Mouse (Mus musculus): ENCODE data around the gene Olfr63. TPM values are rescaled to one million over a fixed set of nuclear protein-coding genes. Genes with fewer than 3 reads are reported as not detected.
"Not testable (repeated sequence)": the region's sequence is repeated elsewhere in the genome, so short reads cannot be mapped to it uniquely, and the experiment has no call there.

Olfr63 gene
- 0.03 TPM in 1 of 2 replicates, not detected in the other for polyA plus RNA-seq (2014; fragmentation: Nextera tagmentation; extraction: Ambion mirVana)

GRCm38 (mm10) chr17:33264376-33264775 lies at the start of gene Olfr63:
Gene Olfr63 (plus strand): TSS chr17:33264676.
- no peak within 1 kb of the TSS for H3K4me3 ChIP-seq (ENCODE audit: low read depth, low read length)
- H3K9me3 ChIP-seq (replicated peaks; ENCODE audit: control insufficient read depth, low read length): no peaks in the 10 kb centered on the region
- WGBS: 77% methylated on average over 1 of the region's 1 CpGs
- no peak within 1 kb of the TSS for H3K4me2 ChIP-seq (ENCODE audit: low read depth, low read length)
- no peak within 1 kb of the TSS for H3K27ac ChIP-seq (replicated peaks; ENCODE audit: low read depth, low read length)
- no peaks in the 10 kb centered on the region for H3K27me3 ChIP-seq (ENCODE audit: control insufficient read depth, insufficient read depth, low read length)
- ATAC-seq (replicated peaks; ENCODE audit: insufficient number of reproducible peaks, low FRiP score, low TSS enrichment, low read depth): no peak
- DNase-seq (ENCODE audit: low spot score): no peak
- H3K36me3 ChIP-seq (replicated peaks; ENCODE audit: control insufficient read depth, insufficient read depth, low read depth, low read length): no peaks in the 10 kb centered on the region
- no peaks in the 10 kb centered on the region for H3K4me1 ChIP-seq (ENCODE audit: control insufficient read depth, insufficient read depth, low read length)
- H3K9ac ChIP-seq (replicated peaks; ENCODE audit: low read length): no peak within 1 kb of the TSS

GRCm38 (mm10) chr17:33221590-33221989 lies 42.9 kb upstream of the Olfr63 start, which contains the start of gene Olfr1564:
Gene Olfr1564 (minus strand): TSS chr17:33221690.
- no peak within 1 kb of the TSS for H3K27ac ChIP-seq (replicated peaks; ENCODE audit: low read depth, low read length)
- no peak within 1 kb of the TSS for H3K4me2 ChIP-seq (ENCODE audit: low read depth, low read length)
- H3K4me1 ChIP-seq (ENCODE audit: control insufficient read depth, insufficient read depth, low read length): no peaks in the 10 kb centered on the region
- ATAC-seq (replicated peaks; ENCODE audit: insufficient number of reproducible peaks, low FRiP score, low TSS enrichment, low read depth) (no peak), DNase-seq (ENCODE audit: low spot score) (no peak)
- no peak within 1 kb of the TSS for H3K4me3 ChIP-seq (ENCODE audit: low read depth, low read length)
- WGBS: 81% methylated on average over 2 of the region's 2 CpGs
- H3K9ac ChIP-seq (replicated peaks; ENCODE audit: low read length): no peak within 1 kb of the TSS
- H3K36me3 ChIP-seq (replicated peaks; ENCODE audit: control insufficient read depth, insufficient read depth, low read depth, low read length): no peaks in the 10 kb centered on the region
- no peaks in the 10 kb centered on the region for H3K27me3 ChIP-seq (ENCODE audit: control insufficient read depth, insufficient read depth, low read length)
- no peaks in the 10 kb centered on the region for H3K9me3 ChIP-seq (replicated peaks; ENCODE audit: control insufficient read depth, low read length)

GRCm38 (mm10) chr17:33236646-33237045 lies 27.8 kb upstream of the Olfr63 start:
- 87% methylated on average over 1 of the region's 1 CpGs for WGBS
- not testable (repeated sequence) for DNase-seq (ENCODE audit: low spot score); H3K4me2 ChIP-seq (ENCODE audit: low read depth, low read length); H3K4me1 ChIP-seq (ENCODE audit: control insufficient read depth, insufficient read depth, low read length); H3K36me3 ChIP-seq (replicated peaks; ENCODE audit: control insufficient read depth, insufficient read depth, low read depth, low read length); H3K9me3 ChIP-seq (replicated peaks; ENCODE audit: control insufficient read depth, low read length); H3K27me3 ChIP-seq (ENCODE audit: control insufficient read depth, insufficient read depth, low read length); H3K4me3 ChIP-seq (ENCODE audit: low read depth, low read length); H3K9ac ChIP-seq (replicated peaks; ENCODE audit: low read length); ATAC-seq (replicated peaks; ENCODE audit: insufficient number of reproducible peaks, low FRiP score, low TSS enrichment, low read depth); H3K27ac ChIP-seq (replicated peaks; ENCODE audit: low read depth, low read length)

- not testable (repeated sequence) for H3K4me3 ChIP-seq (ENCODE audit: low read depth, low read length); H3K9me3 ChIP-seq (replicated peaks; ENCODE audit: control insufficient read depth, low read length); H3K27me3 ChIP-seq (ENCODE audit: control insufficient read depth, insufficient read depth, low read length); H3K36me3 ChIP-seq (replicated peaks; ENCODE audit: control insufficient read depth, insufficient read depth, low read depth, low read length); H3K27ac ChIP-seq (replicated peaks; ENCODE audit: low read depth, low read length); H3K9ac ChIP-seq (replicated peaks; ENCODE audit: low read length); H3K4me1 ChIP-seq (ENCODE audit: control insufficient read depth, insufficient read depth, low read length); DNase-seq (ENCODE audit: low spot score); H3K4me2 ChIP-seq (ENCODE audit: low read depth, low read length)
- 42% methylated on average over 1 of the region's 34 CpGs for WGBS
- ATAC-seq (replicated peaks; ENCODE audit: insufficient number of reproducible peaks, low FRiP score, low TSS enrichment, low read depth): peak; percentile 97
Measured at GRCm38 (mm10) chr17:33254530-33255318, 9.8 kb upstream of the Olfr63 start, which contains the start of gene Zfp955a. Gene Zfp955a (minus strand): TSS chr17:33255145.

- no CpG with 5 or more reads among the region's 2 CpGs for WGBS
- H3K27ac ChIP-seq (replicated peaks; ENCODE audit: low read depth, low read length); H3K4me1 ChIP-seq (ENCODE audit: control insufficient read depth, insufficient read depth, low read length); DNase-seq (ENCODE audit: low spot score); H3K4me2 ChIP-seq (ENCODE audit: low read depth, low read length); H3K27me3 ChIP-seq (ENCODE audit: control insufficient read depth, insufficient read depth, low read length); ATAC-seq (replicated peaks; ENCODE audit: insufficient number of reproducible peaks, low FRiP score, low TSS enrichment, low read depth); H3K9me3 ChIP-seq (replicated peaks; ENCODE audit: control insufficient read depth, low read length); H3K9ac ChIP-seq (replicated peaks; ENCODE audit: low read length); H3K4me3 ChIP-seq (ENCODE audit: low read depth, low read length); H3K36me3 ChIP-seq (replicated peaks; ENCODE audit: control insufficient read depth, insufficient read depth, low read depth, low read length): not testable (repeated sequence)
Measured at GRCm38 (mm10) chr17:33255319-33255657, 9.2 kb upstream of the Olfr63 start.

GRCm38 (mm10) chr17:33268907-33269306 lies 4.4 kb downstream of the Olfr63 start:
- no peaks in the 10 kb centered on the region for H3K9me3 ChIP-seq (replicated peaks; ENCODE audit: control insufficient read depth, low read length)
- no peak overlapping the region for H3K9ac ChIP-seq (replicated peaks; ENCODE audit: low read length)
- WGBS: 90% methylated on average over 9 of the region's 9 CpGs
- H3K27me3 ChIP-seq (ENCODE audit: control insufficient read depth, insufficient read depth, low read length): no peaks in the 10 kb centered on the region
- H3K4me2 ChIP-seq (ENCODE audit: low read depth, low read length): no peak overlapping the region
- no peaks in the 10 kb centered on the region for H3K4me1 ChIP-seq (ENCODE audit: control insufficient read depth, insufficient read depth, low read length)
- H3K4me3 ChIP-seq (ENCODE audit: low read depth, low read length): no peak overlapping the region
- H3K36me3 ChIP-seq (replicated peaks; ENCODE audit: control insufficient read depth, insufficient read depth, low read depth, low read length): no peaks in the 10 kb centered on the region
- DNase-seq (ENCODE audit: low spot score) (no peak), ATAC-seq (replicated peaks; ENCODE audit: insufficient number of reproducible peaks, low FRiP score, low TSS enrichment, low read depth) (no peak)
- H3K27ac ChIP-seq (replicated peaks; ENCODE audit: low read depth, low read length): no peak overlapping the region

- WGBS: no CpG with 5 or more reads among the region's 25 CpGs
- not testable (repeated sequence) for H3K36me3 ChIP-seq (replicated peaks; ENCODE audit: control insufficient read depth, insufficient read depth, low read depth, low read length); H3K9ac ChIP-seq (replicated peaks; ENCODE audit: low read length); DNase-seq (ENCODE audit: low spot score); H3K4me3 ChIP-seq (ENCODE audit: low read depth, low read length); H3K27ac ChIP-seq (replicated peaks; ENCODE audit: low read depth, low read length); H3K4me2 ChIP-seq (ENCODE audit: low read depth, low read length); H3K4me1 ChIP-seq (ENCODE audit: control insufficient read depth, insufficient read depth, low read length); H3K9me3 ChIP-seq (replicated peaks; ENCODE audit: control insufficient read depth, low read length); H3K27me3 ChIP-seq (ENCODE audit: control insufficient read depth, insufficient read depth, low read length)
- ATAC-seq (replicated peaks; ENCODE audit: insufficient number of reproducible peaks, low FRiP score, low TSS enrichment, low read depth): peak; percentile 98
Measured at GRCm38 (mm10) chr17:33289039-33289875, 24.8 kb downstream of the Olfr63 start, which contains the start of gene Zfp955b. Gene Zfp955b (plus strand): TSS chr17:33289544.

- H3K9me3 ChIP-seq (replicated peaks; ENCODE audit: control insufficient read depth, low read length); H3K4me3 ChIP-seq (ENCODE audit: low read depth, low read length); H3K27me3 ChIP-seq (ENCODE audit: control insufficient read depth, insufficient read depth, low read length); H3K4me2 ChIP-seq (ENCODE audit: low read depth, low read length); H3K9ac ChIP-seq (replicated peaks; ENCODE audit: low read length); DNase-seq (ENCODE audit: low spot score); H3K36me3 ChIP-seq (replicated peaks; ENCODE audit: control insufficient read depth, insufficient read depth, low read depth, low read length); H3K27ac ChIP-seq (replicated peaks; ENCODE audit: low read depth, low read length); H3K4me1 ChIP-seq (ENCODE audit: control insufficient read depth, insufficient read depth, low read length): not testable (repeated sequence)
- WGBS: no CpG with 5 or more reads among the region's 9 CpGs
- ATAC-seq (replicated peaks; ENCODE audit: insufficient number of reproducible peaks, low FRiP score, low TSS enrichment, low read depth): peak; percentile 50; the same call in 1 of the 2 replicates
Measured at GRCm38 (mm10) chr17:33289876-33290149, 25.3 kb downstream of the Olfr63 start.

Data from embryonic facial prominence, embryonic 11.5 days (tissue).